Mouse (Mus musculus) heart, embryonic 12.5 days (tissue): ENCODE measurements around the gene Cdc42bpb. TPM values are rescaled to one million over a fixed set of nuclear protein-coding genes. Genes with fewer than 3 reads are reported as not detected.

Source experiments
- ATAC-seq: fragments of 200-750 bp; cut with Nextera tagmentation; 2 replicates; pipeline ENCODE4 v1.8.0; 2017; ENCODE audit warnings: moderate TSS enrichment, moderate library complexity; ENCODE audit not compliant: insufficient number of reproducible peaks, low FRiP score
- H3K27ac ChIP-seq: fragments of 300-500 bp; sonication (generic); 2 replicates; pipeline ENCODE4 v1.5.1; 2016; ENCODE audit warnings: mild to moderate bottlenecking, moderate library complexity; ENCODE audit not compliant: poor library complexity, severe bottlenecking
- H3K27me3 ChIP-seq: fragments of 300-500 bp; sonication (generic); replicated peaks from 2 replicates; pipeline ENCODE4 v1.6.1; 2016; ENCODE audit warnings: mild to moderate bottlenecking, moderate library complexity
- H3K36me3 ChIP-seq: fragments of 300-500 bp; sonication (generic); 2 replicates; pipeline ENCODE4 v1.6.1; 2016; ENCODE audit warnings: mild to moderate bottlenecking, moderate library complexity
- H3K4me1 ChIP-seq: fragments of 300-500 bp; sonication (generic); replicated peaks from 2 replicates; pipeline ENCODE4 v1.6.1; 2016; ENCODE audit warnings: mild to moderate bottlenecking
- H3K4me2 ChIP-seq: fragments of 300-500 bp; sonication (generic); 2 replicates; pipeline ENCODE4 v1.6.1; 2016; ENCODE audit warnings: mild to moderate bottlenecking, moderate library complexity
- H3K4me3 ChIP-seq: fragments of 300-500 bp; sonication (generic); 2 replicates; pipeline ENCODE4 v1.5.1; 2016; ENCODE audit warnings: mild to moderate bottlenecking
- H3K9ac ChIP-seq: fragments of 300-500 bp; sonication (generic); 2 replicates; pipeline ENCODE4 v1.6.1; 2016; ENCODE audit warnings: mild to moderate bottlenecking, moderate library complexity
- H3K9me3 ChIP-seq: fragments of 300-500 bp; sonication (generic); replicated peaks from 2 replicates; pipeline ENCODE4 v1.6.1; 2016; ENCODE audit warnings: mild to moderate bottlenecking, moderate library complexity
- whole genome bisulfite sequencing: fragments of 180-500 bp; shearing (Covaris S2); methylation state at CpG from one replicate; pipeline ENCODE4 v1.1.7; 2016; 5-methylcytosine and 5-hydroxymethylcytosine counted together
- polyA plus RNA-seq: library from polyadenylated mRNA; unstranded; fragments of >200 nt; fragmentation: Nextera tagmentation; extraction: Ambion mirVana; gene quantifications from 2 replicates; pipeline ENCODE4 v1.2.1, GENCODE M21; 2016

Gene Cdc42bpb
- polyA plus RNA-seq, 1 experiment from 2014 or later: 33.5 TPM

- Histone ChIP-seq H3K36me3 (peaks cover 24% of the 10 kb centered on the region), H3K27ac (no peak overlapping the region), H3K4me2 (no peak overlapping the region), H3K4me1 (peaks cover 13% of the 10 kb centered on the region), H3K4me3 (no peak overlapping the region), H3K9me3 (no peaks in the 10 kb centered on the region), H3K27me3 (peaks cover 43% of the 10 kb centered on the region), H3K9ac (no peak overlapping the region)
- ATAC-seq: no peak
- 79% methylated on average over 12 of the region's 12 CpGs for WGBS
Measured at GRCm38 (mm10) chr12:111266592-111266991, 110.9 kb downstream of the Cdc42bpb start.

- Histone ChIP-seq H3K4me2 (no peak overlapping the region), H3K4me1 (peaks cover 3% of the 10 kb centered on the region), H3K36me3 (peaks cover 34% of the 10 kb centered on the region), H3K27ac (no peak overlapping the region), H3K27me3 (peaks cover 29% of the 10 kb centered on the region), H3K4me3 (no peak overlapping the region), H3K9me3 (no peaks in the 10 kb centered on the region), H3K9ac (no peak overlapping the region)
- ATAC-seq: no peak
- WGBS: 66% methylated on average over 5 of the region's 5 CpGs
Measured at GRCm38 (mm10) chr12:111265212-111265611, 112.3 kb downstream of the Cdc42bpb start.

GRCm38 (mm10) chr12:111263650-111264049 lies 113.9 kb downstream of the Cdc42bpb start:
- Histone ChIP-seq H3K27ac (no peak overlapping the region), H3K36me3 (peaks cover 37% of the 10 kb centered on the region), H3K4me1 (peaks cover 3% of the 10 kb centered on the region), H3K9ac (no peak overlapping the region), H3K27me3 (peaks cover 14% of the 10 kb centered on the region), H3K4me3 (no peak overlapping the region), H3K9me3 (no peaks in the 10 kb centered on the region), H3K4me2 (no peak overlapping the region)
- no peak for ATAC-seq
- 93% methylated on average over 16 of the region's 16 CpGs for WGBS

GRCm38 (mm10) chr12:111251227-111251626 lies 126.3 kb downstream of the Cdc42bpb start:
- no peak for ATAC-seq
- H3K9me3 ChIP-seq: no peaks in the 10 kb centered on the region
- no peak overlapping the region for H3K4me2 ChIP-seq
- H3K4me3 ChIP-seq: no peak overlapping the region
- no peaks in the 10 kb centered on the region for H3K27me3 ChIP-seq
- H3K27ac ChIP-seq: no peak overlapping the region
- peaks cover 33% of the 10 kb centered on the region for H3K36me3 ChIP-seq
- H3K9ac ChIP-seq: no peak overlapping the region
- H3K4me1 ChIP-seq: peaks cover 3% of the 10 kb centered on the region; the same call in 1 of the 2 replicates
- WGBS: 65% methylated on average over 9 of the region's 9 CpGs

GRCm38 (mm10) chr12:111250116-111250515 lies 127.4 kb downstream of the Cdc42bpb start:
- Histone ChIP-seq H3K4me3 (no peak overlapping the region), H3K9me3 (no peaks in the 10 kb centered on the region), H3K9ac (no peak overlapping the region), H3K27ac (no peak overlapping the region), H3K27me3 (no peaks in the 10 kb centered on the region), H3K4me2 (no peak overlapping the region), H3K4me1 (peaks cover under 1% of the 10 kb centered on the region; the same call in 1 of the 2 replicates), H3K36me3 (peaks cover 31% of the 10 kb centered on the region)
- 80% methylated on average over 8 of the region's 8 CpGs for WGBS
- no peak for ATAC-seq

GRCm38 (mm10) chr12:111249095-111249494 lies 128.4 kb downstream of the Cdc42bpb start:
- no peaks in the 10 kb centered on the region for H3K27me3 ChIP-seq
- H3K9me3 ChIP-seq: no peaks in the 10 kb centered on the region
- ATAC-seq: no peak
- no peak overlapping the region for H3K4me2 ChIP-seq
- no peak overlapping the region for H3K4me3 ChIP-seq
- H3K27ac ChIP-seq: no peak overlapping the region
- H3K9ac ChIP-seq: no peak overlapping the region
- WGBS: 60% methylated on average over 3 of the region's 3 CpGs
- H3K4me1 ChIP-seq: no peaks in the 10 kb centered on the region
- peaks cover 35% of the 10 kb centered on the region for H3K36me3 ChIP-seq

GRCm38 (mm10) chr12:111246808-111247464 lies 130.6 kb downstream of the Cdc42bpb start:
- no peak overlapping the region for H3K27ac ChIP-seq
- ATAC-seq: no peak
- no peaks in the 10 kb centered on the region for H3K9me3 ChIP-seq
- H3K4me3 ChIP-seq: no peak overlapping the region
- no peaks in the 10 kb centered on the region for H3K27me3 ChIP-seq
- no peak overlapping the region for H3K4me2 ChIP-seq
- H3K36me3 ChIP-seq: peaks cover 44% of the 10 kb centered on the region
- no peak overlapping the region for H3K9ac ChIP-seq
- 71% methylated on average over 9 of the region's 9 CpGs for WGBS
- H3K4me1 ChIP-seq: no peaks in the 10 kb centered on the region

GRCm38 (mm10) chr12:111245070-111245469 lies 132.4 kb downstream of the Cdc42bpb start:
- Histone ChIP-seq H3K36me3 (peaks cover 37% of the 10 kb centered on the region), H3K4me3 (no peak overlapping the region), H3K27ac (no peak overlapping the region), H3K27me3 (no peaks in the 10 kb centered on the region), H3K9me3 (no peaks in the 10 kb centered on the region), H3K4me1 (no peaks in the 10 kb centered on the region), H3K4me2 (no peak overlapping the region), H3K9ac (no peak overlapping the region)
- 86% methylated on average over 6 of the region's 6 CpGs for WGBS
- ATAC-seq: no peak

- Histone ChIP-seq H3K4me1 (0 out of 2 replicates have a peak, but pooled peaks cover 3% of the 10 kb centered on the region), H3K9ac (no peak overlapping the region), H3K4me3 (no peak overlapping the region), H3K27ac (no peak overlapping the region), H3K9me3 (no peaks in the 10 kb centered on the region), H3K36me3 (peaks cover 40% of the 10 kb centered on the region), H3K4me2 (no peak overlapping the region), H3K27me3 (no peaks in the 10 kb centered on the region)
- no peak for ATAC-seq
- WGBS: 85% methylated on average over 12 of the region's 12 CpGs
Measured at GRCm38 (mm10) chr12:111243733-111244132, 133.8 kb downstream of the Cdc42bpb start.

Other genes starting within 250 kb of the Cdc42bpb start
- 10.5 and 11.9 TPM in 2 replicates for gene Traf3, start 211.3 kb downstream of the Cdc42bpb start, polyA plus RNA-seq
- gene 4930595D18Rik, start 193.2 kb downstream of the Cdc42bpb start, polyA plus RNA-seq: not detected in 2 replicates
- 2.0 and 3.5 TPM in 2 replicates for gene Amn, start 106.6 kb downstream of the Cdc42bpb start, polyA plus RNA-seq
- gene Lbhd2, start 29.1 kb upstream of the Cdc42bpb start, polyA plus RNA-seq: 0.31 TPM in 1 of 2 replicates, not detected in the other
- gene Exoc3l4, start 39.3 kb upstream of the Cdc42bpb start, polyA plus RNA-seq: 8.5 and 10.1 TPM in 2 replicates
- 7.4 and 12.0 TPM in 2 replicates for gene Tnfaip2, start 64.8 kb upstream of the Cdc42bpb start, polyA plus RNA-seq
- gene Gm266, start 108.1 kb upstream of the Cdc42bpb start, polyA plus RNA-seq: 2.1 and 2.4 TPM in 2 replicates
- 510 TPM in 2 replicates for gene Eif5, start 160.3 kb upstream of the Cdc42bpb start, polyA plus RNA-seq
- 51.0 and 53.7 TPM in 2 replicates for gene Mark3, start 196.8 kb upstream of the Cdc42bpb start, polyA plus RNA-seq